Mouse (Mus musculus): ENCODE measurements around the gene Olfr1018. TPM values are rescaled to one million over a fixed set of nuclear protein-coding genes. Genes with fewer than 3 reads are reported as not detected.

Olfr1018 gene
- polyA plus RNA-seq (2015; fragmentation: Nextera tagmentation; extraction: Ambion mirVana), result not detected in 2 replicates

DNA sequence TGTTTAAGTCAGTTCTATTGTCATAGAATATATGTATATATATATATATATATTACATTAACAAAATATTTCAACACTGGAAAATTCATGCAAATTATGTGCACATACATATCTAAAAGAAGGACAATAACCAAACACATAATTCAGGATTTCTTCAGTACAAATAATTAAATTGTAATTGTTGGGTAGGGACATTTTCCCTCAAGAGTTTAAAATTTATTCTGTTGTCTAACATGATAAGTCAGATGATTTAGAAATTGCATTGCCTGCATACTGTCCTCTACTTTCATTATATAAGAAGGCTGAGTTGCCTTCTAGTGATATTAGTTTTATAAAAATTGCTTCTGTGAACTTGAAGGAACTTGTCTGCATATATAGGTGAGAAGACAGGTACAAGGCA is at the start of gene Olfr1018:
Gene Olfr1018, plus strand, starts transcription at position 301 of the 400 bp plus-strand sequence.
- no peak for ATAC-seq (replicated peaks; ENCODE audit: extremely low read depth, insufficient read depth, low FRiP score)
- H3K4me3 ChIP-seq (ENCODE audit: low read length), result no peak within 1 kb of the TSS
- no peak within 1 kb of the TSS for H3K9ac ChIP-seq (ENCODE audit: low read length)
- no peaks in the 10 kb centered on the region for H3K36me3 ChIP-seq (ENCODE audit: control insufficient read depth, insufficient read depth)
- H3K27me3 ChIP-seq (ENCODE audit: control insufficient read depth, insufficient read depth, low read length), result no peaks in the 10 kb centered on the region
- no peak within 1 kb of the TSS for H3K4me2 ChIP-seq (ENCODE audit: low read depth, low read length)
- H3K4me1 ChIP-seq (ENCODE audit: control insufficient read depth, insufficient read depth, low read length), result no peaks in the 10 kb centered on the region
- no peaks in the 10 kb centered on the region for H3K9me3 ChIP-seq (replicated peaks; ENCODE audit: control insufficient read depth, low read length)
- H3K27ac ChIP-seq (ENCODE audit: low read length), result no peak within 1 kb of the TSS

DNA sequence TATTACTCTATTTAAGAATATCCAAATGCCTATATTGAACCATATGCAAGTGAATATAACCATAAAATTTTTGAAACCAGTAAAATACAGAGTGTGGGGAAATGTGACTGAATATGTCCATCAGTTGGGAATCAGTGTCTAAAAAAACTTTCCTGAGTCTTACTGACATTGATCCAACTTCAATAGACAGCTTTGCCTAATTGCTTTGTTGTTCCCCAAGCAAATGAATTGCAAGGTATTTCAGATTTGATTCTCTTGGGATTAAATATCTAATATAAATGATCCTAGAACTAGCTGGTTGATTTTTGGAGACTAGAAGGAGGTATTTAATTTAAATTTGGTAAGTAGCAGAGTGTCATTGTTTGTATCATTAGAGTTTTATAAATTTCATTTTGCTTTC is 45.9 kb upstream of the Olfr1018 start, which contains the start of gene Olfr1014:
Gene Olfr1014, plus strand, starts transcription at position 301 of the 400 bp plus-strand sequence.
- H3K4me3 ChIP-seq (ENCODE audit: low read length), result no peak within 1 kb of the TSS
- no peak within 1 kb of the TSS for H3K27ac ChIP-seq (ENCODE audit: low read length)
- no peaks in the 10 kb centered on the region for H3K9me3 ChIP-seq (replicated peaks; ENCODE audit: control insufficient read depth, low read length)
- H3K36me3 ChIP-seq (ENCODE audit: control insufficient read depth, insufficient read depth), result no peaks in the 10 kb centered on the region
- no peak for ATAC-seq (replicated peaks; ENCODE audit: extremely low read depth, insufficient read depth, low FRiP score)
- no peaks in the 10 kb centered on the region for H3K27me3 ChIP-seq (ENCODE audit: control insufficient read depth, insufficient read depth, low read length)
- no peak within 1 kb of the TSS for H3K4me2 ChIP-seq (ENCODE audit: low read depth, low read length)
- no peaks in the 10 kb centered on the region for H3K4me1 ChIP-seq (ENCODE audit: control insufficient read depth, insufficient read depth, low read length)
- no peak within 1 kb of the TSS for H3K9ac ChIP-seq (ENCODE audit: low read length)

DNA sequence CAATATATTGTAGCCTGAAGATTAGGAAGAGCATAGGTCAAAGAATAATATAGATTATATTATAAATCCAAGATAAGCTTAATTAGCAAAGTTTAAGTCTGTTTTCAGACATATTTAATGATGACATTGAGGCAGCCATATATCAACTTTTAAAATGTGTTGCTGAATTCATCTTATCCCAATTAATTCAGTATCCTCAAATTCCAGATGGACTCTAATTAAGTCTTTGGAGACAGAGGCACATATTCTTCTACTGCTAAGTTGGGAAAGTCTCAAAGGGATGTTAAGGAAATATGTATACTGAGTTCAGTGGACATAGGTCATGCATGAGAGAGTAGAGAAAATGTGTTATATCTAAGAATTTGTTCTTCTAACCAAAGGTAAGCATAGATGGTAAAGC is 36.6 kb upstream of the Olfr1018 start, which contains the start of gene Olfr1015:
Gene Olfr1015, plus strand, starts transcription at position 301 of the 400 bp plus-strand sequence.
- Histone ChIP-seq H3K4me1 (ENCODE audit: control insufficient read depth, insufficient read depth, low read length) (no peaks in the 10 kb centered on the region), H3K27me3 (ENCODE audit: control insufficient read depth, insufficient read depth, low read length) (no peaks in the 10 kb centered on the region)
- ATAC-seq (replicated peaks; ENCODE audit: extremely low read depth, insufficient read depth, low FRiP score), result no peak

DNA sequence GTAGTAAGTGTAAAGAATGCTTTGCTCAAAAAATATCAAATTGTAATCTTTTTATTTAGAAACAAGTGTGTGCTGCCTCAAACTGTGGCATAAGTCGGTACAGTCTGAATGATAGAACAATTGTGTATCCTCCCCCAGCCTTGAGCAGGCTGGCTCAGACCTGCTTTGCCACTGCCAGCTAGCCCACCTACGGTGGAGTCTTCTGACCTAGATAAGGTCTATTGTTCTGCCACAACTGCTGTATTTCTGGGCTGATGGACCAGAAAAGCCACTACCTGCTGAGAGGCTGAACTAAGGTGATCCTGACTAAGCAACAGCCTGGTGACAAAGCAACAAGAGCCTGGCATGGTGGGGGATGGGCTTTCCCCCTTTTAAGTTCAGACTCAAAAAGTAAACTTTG is 25.9 kb upstream of the Olfr1018 start:
- H3K4me1 ChIP-seq (ENCODE audit: control insufficient read depth, insufficient read depth, low read length), result no peaks in the 10 kb centered on the region
- no peaks in the 10 kb centered on the region for H3K27me3 ChIP-seq (ENCODE audit: control insufficient read depth, insufficient read depth, low read length)
- no peaks in the 10 kb centered on the region for H3K36me3 ChIP-seq (ENCODE audit: control insufficient read depth, insufficient read depth)
- H3K27ac ChIP-seq (ENCODE audit: low read length), result no peak overlapping the region
- H3K9ac ChIP-seq (ENCODE audit: low read length), result no peak overlapping the region
- H3K9me3 ChIP-seq (replicated peaks; ENCODE audit: control insufficient read depth, low read length), result no peaks in the 10 kb centered on the region
- 44% methylated on average over 2 of the region's 2 CpGs for WGBS
- H3K4me2 ChIP-seq (ENCODE audit: low read depth, low read length), result no peak overlapping the region
- no peak overlapping the region for H3K4me3 ChIP-seq (ENCODE audit: low read length)
- ATAC-seq (replicated peaks; ENCODE audit: extremely low read depth, insufficient read depth, low FRiP score), result no peak

More for the DNA sequence above, 36.6 kb upstream of the Olfr1018 start, which contains the start of gene Olfr1015:
- H3K9ac ChIP-seq (ENCODE audit: low read length), result no peak within 1 kb of the TSS
- no peaks in the 10 kb centered on the region for H3K9me3 ChIP-seq (replicated peaks; ENCODE audit: control insufficient read depth, low read length)
- no peak within 1 kb of the TSS for H3K4me3 ChIP-seq (ENCODE audit: low read length)
- H3K36me3 ChIP-seq (ENCODE audit: control insufficient read depth, insufficient read depth), result no peaks in the 10 kb centered on the region
- H3K4me2 ChIP-seq (ENCODE audit: low read depth, low read length), result no peak within 1 kb of the TSS
- no peak within 1 kb of the TSS for H3K27ac ChIP-seq (ENCODE audit: low read length)

DNA sequence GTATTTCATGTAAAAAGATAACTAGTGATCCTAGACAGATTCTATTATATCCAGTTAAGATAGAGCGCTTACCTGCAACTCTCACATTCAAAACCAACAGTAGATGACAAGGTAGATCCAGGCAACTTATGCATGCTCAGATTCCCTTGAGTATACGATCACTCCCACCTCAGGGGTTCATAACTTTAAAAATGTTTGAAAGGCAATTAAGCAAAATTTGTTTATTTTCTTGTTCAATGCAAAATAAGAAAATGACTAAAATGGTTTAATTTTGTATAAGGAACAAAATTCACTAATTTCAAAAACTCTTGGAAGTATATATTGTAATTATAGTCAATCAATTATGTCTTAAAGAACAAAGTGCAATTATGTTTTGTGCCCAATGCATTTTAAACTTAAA is 15.8 kb upstream of the Olfr1018 start, which contains the start of gene Olfr1016:
Gene Olfr1016, minus strand, starts transcription at position 101 of the 400 bp plus-strand sequence.
- no peaks in the 10 kb centered on the region for H3K36me3 ChIP-seq (ENCODE audit: control insufficient read depth, insufficient read depth)
- no peak within 1 kb of the TSS for H3K4me3 ChIP-seq (ENCODE audit: low read length)
- H3K9me3 ChIP-seq (replicated peaks; ENCODE audit: control insufficient read depth, low read length), result no peaks in the 10 kb centered on the region
- H3K27me3 ChIP-seq (ENCODE audit: control insufficient read depth, insufficient read depth, low read length), result no peaks in the 10 kb centered on the region
- WGBS, result 89% methylated on average over 2 of the region's 2 CpGs
- H3K4me2 ChIP-seq (ENCODE audit: low read depth, low read length), result no peak within 1 kb of the TSS
- no peak within 1 kb of the TSS for H3K9ac ChIP-seq (ENCODE audit: low read length)
- H3K27ac ChIP-seq (ENCODE audit: low read length), result no peak within 1 kb of the TSS
- H3K4me1 ChIP-seq (ENCODE audit: control insufficient read depth, insufficient read depth, low read length), result no peaks in the 10 kb centered on the region
- ATAC-seq (replicated peaks; ENCODE audit: extremely low read depth, insufficient read depth, low FRiP score), result no peak

DNA sequence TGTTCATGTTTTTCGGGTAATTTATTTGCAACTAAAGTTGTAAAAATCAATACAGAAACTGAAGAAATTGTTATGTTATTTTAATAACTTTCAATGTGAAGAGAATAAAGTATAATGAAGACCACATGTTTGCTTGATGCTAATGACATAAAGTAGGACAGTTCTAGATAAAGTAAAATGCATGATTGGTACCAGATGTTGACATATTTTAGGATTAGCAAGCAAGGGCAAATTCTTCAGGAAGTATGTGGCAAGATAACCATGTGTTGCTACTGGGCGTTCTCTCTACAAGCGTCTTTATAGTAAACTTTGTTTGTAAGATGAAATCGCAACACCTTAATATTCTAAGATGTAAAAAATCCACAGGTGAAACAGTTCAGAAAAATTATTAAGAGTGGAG is 13.8 kb upstream of the Olfr1018 start:
- no peaks in the 10 kb centered on the region for H3K9me3 ChIP-seq (replicated peaks; ENCODE audit: control insufficient read depth, low read length)
- H3K27me3 ChIP-seq (ENCODE audit: control insufficient read depth, insufficient read depth, low read length), result no peaks in the 10 kb centered on the region
- WGBS, result 63% methylated on average over 4 of the region's 4 CpGs

DNA sequence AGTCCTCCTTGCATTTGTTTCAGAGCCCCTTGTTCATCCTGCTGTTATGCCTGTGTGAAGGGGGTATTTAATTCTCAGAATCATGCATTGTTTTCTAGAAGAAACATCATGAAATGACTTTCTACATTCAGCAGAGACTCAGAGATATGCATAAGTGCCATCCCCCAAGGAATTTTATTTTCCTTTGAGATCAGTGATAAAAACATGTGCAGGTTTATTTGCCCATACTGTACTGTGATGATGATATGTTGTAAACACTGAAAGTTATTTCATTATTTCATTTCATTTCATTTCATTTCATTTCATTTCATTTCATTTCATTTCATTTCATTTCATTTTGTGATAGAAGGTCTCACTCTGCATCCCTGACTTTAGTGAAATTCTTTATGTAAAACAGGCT is 27.1 kb downstream of the Olfr1018 start, which contains the start of gene Olfr1019:
Gene Olfr1019, minus strand, starts transcription at position 101 of the 400 bp plus-strand sequence.
- ATAC-seq (replicated peaks; ENCODE audit: extremely low read depth, insufficient read depth, low FRiP score), result no peak
- Histone ChIP-seq H3K4me3 (ENCODE audit: low read length) (no peak within 1 kb of the TSS), H3K4me2 (ENCODE audit: low read depth, low read length) (no peak within 1 kb of the TSS), H3K9ac (ENCODE audit: low read length) (no peak within 1 kb of the TSS), H3K27me3 (ENCODE audit: control insufficient read depth, insufficient read depth, low read length) (no peaks in the 10 kb centered on the region), H3K36me3 (ENCODE audit: control insufficient read depth, insufficient read depth) (no peaks in the 10 kb centered on the region), H3K27ac (ENCODE audit: low read length) (no peak within 1 kb of the TSS), H3K9me3 (replicated peaks; ENCODE audit: control insufficient read depth, low read length) (no peaks in the 10 kb centered on the region; the same call in 1 of the 2 replicates), H3K4me1 (ENCODE audit: control insufficient read depth, insufficient read depth, low read length) (no peaks in the 10 kb centered on the region)

More for the DNA sequence above, 13.8 kb upstream of the Olfr1018 start:
- Histone ChIP-seq H3K36me3 (ENCODE audit: control insufficient read depth, insufficient read depth) (no peaks in the 10 kb centered on the region), H3K27ac (ENCODE audit: low read length) (no peak overlapping the region), H3K4me3 (ENCODE audit: low read length) (no peak overlapping the region), H3K4me1 (ENCODE audit: control insufficient read depth, insufficient read depth, low read length) (no peaks in the 10 kb centered on the region), H3K4me2 (ENCODE audit: low read depth, low read length) (no peak overlapping the region), H3K9ac (ENCODE audit: low read length) (no peak overlapping the region)
- no peak for ATAC-seq (replicated peaks; ENCODE audit: extremely low read depth, insufficient read depth, low FRiP score)

DNA sequence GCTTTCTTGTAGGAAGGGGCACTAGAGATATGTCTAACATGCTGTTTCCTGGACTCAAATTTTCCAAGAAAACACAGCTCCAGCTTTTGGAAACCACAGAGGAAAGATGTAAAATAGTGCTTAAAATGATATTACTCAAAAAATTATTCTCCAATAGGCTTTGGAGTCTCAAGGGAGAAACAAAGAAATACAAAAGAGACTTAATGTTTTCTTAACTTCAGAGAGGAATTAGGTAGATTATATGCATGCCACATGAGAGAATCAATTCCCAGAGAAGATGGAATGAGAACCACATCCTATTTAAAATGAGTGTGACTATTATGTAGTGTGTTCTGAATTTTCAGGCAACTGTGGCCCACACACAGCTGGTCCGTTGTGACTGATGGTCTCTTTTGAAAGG is 28.5 kb downstream of the Olfr1018 start, which contains the start of gene Olfr1020:
Gene Olfr1020, plus strand, starts transcription at position 301 of the 400 bp plus-strand sequence.
- no peak for ATAC-seq (replicated peaks; ENCODE audit: extremely low read depth, insufficient read depth, low FRiP score)
- H3K4me3 ChIP-seq (ENCODE audit: low read length), result no peak within 1 kb of the TSS
- H3K9me3 ChIP-seq (replicated peaks; ENCODE audit: control insufficient read depth, low read length), result no peaks in the 10 kb centered on the region
- H3K27me3 ChIP-seq (ENCODE audit: control insufficient read depth, insufficient read depth, low read length), result no peaks in the 10 kb centered on the region
- H3K9ac ChIP-seq (ENCODE audit: low read length), result no peak within 1 kb of the TSS
- no peaks in the 10 kb centered on the region for H3K36me3 ChIP-seq (ENCODE audit: control insufficient read depth, insufficient read depth)
- no peak within 1 kb of the TSS for H3K4me2 ChIP-seq (ENCODE audit: low read depth, low read length)
- no peak within 1 kb of the TSS for H3K27ac ChIP-seq (ENCODE audit: low read length)
- WGBS, result 79% methylated on average over 1 of the region's 1 CpGs
- H3K4me1 ChIP-seq (ENCODE audit: control insufficient read depth, insufficient read depth, low read length), result no peaks in the 10 kb centered on the region

DNA sequence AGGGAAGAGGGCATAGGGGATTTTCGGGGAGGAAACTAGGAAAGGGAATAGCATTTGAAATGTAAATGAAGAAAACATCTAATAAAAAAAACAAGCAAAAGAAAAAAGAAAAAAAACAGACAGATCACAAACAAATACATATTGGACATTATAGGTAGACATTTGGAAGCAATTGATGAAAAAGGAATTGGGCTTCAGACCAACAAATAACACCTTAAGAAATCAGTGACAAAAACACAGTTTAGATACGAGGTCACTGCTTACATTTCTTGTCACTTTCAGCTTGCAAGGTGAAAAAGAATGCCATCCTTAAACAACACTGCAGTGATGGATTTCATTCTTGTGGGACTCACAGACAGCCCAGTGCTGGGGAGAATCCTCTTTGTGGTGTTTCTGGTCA is 50.0 kb downstream of the Olfr1018 start, which contains the start of gene Olfr1022:
Gene Olfr1022, plus strand, starts transcription at position 301 of the 400 bp plus-strand sequence.
- Histone ChIP-seq H3K4me2 (ENCODE audit: low read depth, low read length) (no peak within 1 kb of the TSS), H3K9me3 (replicated peaks; ENCODE audit: control insufficient read depth, low read length) (no peaks in the 10 kb centered on the region), H3K27me3 (ENCODE audit: control insufficient read depth, insufficient read depth, low read length) (no peaks in the 10 kb centered on the region), H3K36me3 (ENCODE audit: control insufficient read depth, insufficient read depth) (no peaks in the 10 kb centered on the region), H3K4me1 (ENCODE audit: control insufficient read depth, insufficient read depth, low read length) (no peaks in the 10 kb centered on the region), H3K9ac (ENCODE audit: low read length) (no peak within 1 kb of the TSS), H3K4me3 (ENCODE audit: low read length) (no peak within 1 kb of the TSS), H3K27ac (ENCODE audit: low read length) (no peak within 1 kb of the TSS)
- ATAC-seq (replicated peaks; ENCODE audit: extremely low read depth, insufficient read depth, low FRiP score), result no peak
- 37% methylated on average over 2 of the region's 2 CpGs for WGBS

Measured in heart, embryonic 16.5 days (tissue).